Mouse (Mus musculus): ENCODE data around the gene Cfap74. TPM values are rescaled to one million over a fixed set of nuclear protein-coding genes. Genes with fewer than 3 reads are reported as not detected.

Gene Cfap74
- total RNA-seq, 4 experiments from 2014 or later: 1.0 to 3.4 (median 1.4) TPM

GRCm38 (mm10) chr4:155497963-155498362, 89.0 kb downstream of the Cfap74 start:
- DNase-seq: no peak

- no peak for DNase-seq
Measured at GRCm38 (mm10) chr4:155501126-155501525, 92.1 kb downstream of the Cfap74 start.

- DNase-seq: no peak
Measured at GRCm38 (mm10) chr4:155505067-155505466, 96.1 kb downstream of the Cfap74 start.

GRCm38 (mm10) chr4:155505671-155506295, 96.8 kb downstream of the Cfap74 start:
- no peak for DNase-seq

GRCm38 (mm10) chr4:155508614-155509013, 99.6 kb downstream of the Cfap74 start:
- DNase-seq: no peak

GRCm38 (mm10) chr4:155510981-155511380, 102.0 kb downstream of the Cfap74 start:
- DNase-seq: no peak

- no peak for DNase-seq
Measured at GRCm38 (mm10) chr4:155514810-155515209, 105.8 kb downstream of the Cfap74 start.

Other genes with a start within 250 kb of the Cfap74 start
- gene Ski, start 186.6 kb upstream of the Cfap74 start, total RNA-seq (2022): 10 to 100 TPM; 64.1 to 85.4 (median 69.1) TPM
- 10 to 100 TPM; 57.4 to 70.1 (median 60.8) TPM for gene Faap20, start 159.4 kb upstream of the Cfap74 start, total RNA-seq (2022)
- 10 to 100 TPM in 2 of 4 experiments, 1 to 10 TPM in 2; 9.1 to 13.9 (median 11.7) TPM for gene Prkcz, start 47.8 kb upstream of the Cfap74 start, total RNA-seq (2022)
- under 1 TPM in 3 of 4 experiments, not detected in 1; 0.17 to 0.40 (median 0.24) TPM for gene Gabrd, start 11.1 kb upstream of the Cfap74 start, total RNA-seq (2022)
- gene Tmem52, start 59.9 kb downstream of the Cfap74 start, total RNA-seq (2022): 10 to 100 TPM in 3 of 4 experiments, 1 to 10 TPM in 1; 5.8 to 48.6 (median 27.3) TPM
- 100 to 1,000 TPM; 344 to 487 (median 448) TPM for gene Gnb1, start 82.2 kb downstream of the Cfap74 start, total RNA-seq (2022)
- gene Nadk, start 153.2 kb downstream of the Cfap74 start, total RNA-seq (2022): 100 to 1,000 TPM; 155 to 289 (median 213) TPM
- 10 to 100 TPM; 38.8 to 54.2 (median 44.9) TPM for gene Slc35e2, start 192.2 kb downstream of the Cfap74 start, total RNA-seq (2022)
- 10 to 100 TPM; 43.1 to 56.6 (median 47.3) TPM for gene Cdk11b, start 215.7 kb downstream of the Cfap74 start, total RNA-seq (2022)
- not detected for gene Gm10563, start 236.2 kb downstream of the Cfap74 start, total RNA-seq (2022)
- gene Mmp23, start 244.2 kb downstream of the Cfap74 start, total RNA-seq (2022): 1 to 10 TPM; 4.8 to 8.4 (median 6.7) TPM